Mouse (Mus musculus) G1E (cell line): Measurements from ENCODE around the gene Gm21293. TPM values are rescaled to one million over a fixed set of nuclear protein-coding genes. Genes with fewer than 3 reads are reported as not detected.

Experiments used
- polyA plus RNA-seq: library from polyadenylated mRNA; stranded (reverse); fragments of >175 nt; gene quantifications from 2 replicates; pipeline ENCODE4 v1.2.3, GENCODE M21; 2012
- total RNA-seq, 2 experiments: library from RNA; stranded (forward) in 1 of 2; stranded (reverse) in 1 of 2; fragments of 200-1000 nt in 1 of 2; fragments of >200 nt in 1 of 2; fragmentation: Nextera tagmentation in 1 of 2; gene quantifications; 2 replicates each; pipeline ENCODE4 v1.2.3; 2014 to 2017

The Gm21293 gene
- total and polyA plus RNA-seq, 3 experiments = not detected

Other genes with a start within 250 kb of the Gm21293 start
- gene Gm6763, start 8.5 kb downstream of the Gm21293 start, total RNA-seq (2014; fragmentation: Nextera tagmentation) = not detected in 2 replicates
- not detected in 2 replicates for gene Gm6763, start 8.5 kb downstream of the Gm21293 start, total RNA-seq (2017)
- not detected in 2 replicates for gene Gm6763, start 8.5 kb downstream of the Gm21293 start, polyA plus RNA-seq
- gene Gm8764, start 17.0 kb downstream of the Gm21293 start, total RNA-seq (2014; fragmentation: Nextera tagmentation) = not detected in 2 replicates
- gene Gm8764, start 17.0 kb downstream of the Gm21293 start, total RNA-seq (2017) = not detected in 2 replicates
- gene Gm8764, start 17.0 kb downstream of the Gm21293 start, polyA plus RNA-seq = not detected in 2 replicates
- not detected in 2 replicates for gene Gm21304, start 25.5 kb downstream of the Gm21293 start, total RNA-seq (2014; fragmentation: Nextera tagmentation)
- gene Gm21304, start 25.5 kb downstream of the Gm21293 start, total RNA-seq (2017) = not detected in 2 replicates
- not detected in 2 replicates for gene Gm21304, start 25.5 kb downstream of the Gm21293 start, polyA plus RNA-seq
- not detected in 2 replicates for gene Gm21312, start 34.0 kb downstream of the Gm21293 start, total RNA-seq (2014; fragmentation: Nextera tagmentation)
- 0.33 TPM in 1 of 2 replicates, not detected in the other for gene Gm21312, start 34.0 kb downstream of the Gm21293 start, total RNA-seq (2017)
- not detected in 2 replicates for gene Gm21312, start 34.0 kb downstream of the Gm21293 start, polyA plus RNA-seq
- gene Gm20765, start 42.5 kb downstream of the Gm21293 start, total RNA-seq (2014; fragmentation: Nextera tagmentation) = not detected in 2 replicates
- 0.33 TPM in 1 of 2 replicates, not detected in the other for gene Gm20765, start 42.5 kb downstream of the Gm21293 start, total RNA-seq (2017)
- gene Gm20765, start 42.5 kb downstream of the Gm21293 start, polyA plus RNA-seq = not detected in 2 replicates
- not detected in 2 replicates for gene Gm4340, start 51.1 kb downstream of the Gm21293 start, total RNA-seq (2014; fragmentation: Nextera tagmentation)
- gene Gm4340, start 51.1 kb downstream of the Gm21293 start, total RNA-seq (2017) = not detected in 2 replicates
- not detected in 2 replicates for gene Gm4340, start 51.1 kb downstream of the Gm21293 start, polyA plus RNA-seq